Mouse (Mus musculus): ENCODE measurements at regions not wholly inside any gene's neighbourhood (a gene's known extent, or its start where the extent isn't known, plus 50 kb on each side); places are given as distances from the start of the nearest gene placed in this dataset.
"Not testable (repeated sequence)": the region's sequence is repeated elsewhere in the genome, so short reads cannot be mapped to it uniquely, and the experiment has no call there.

DNA sequence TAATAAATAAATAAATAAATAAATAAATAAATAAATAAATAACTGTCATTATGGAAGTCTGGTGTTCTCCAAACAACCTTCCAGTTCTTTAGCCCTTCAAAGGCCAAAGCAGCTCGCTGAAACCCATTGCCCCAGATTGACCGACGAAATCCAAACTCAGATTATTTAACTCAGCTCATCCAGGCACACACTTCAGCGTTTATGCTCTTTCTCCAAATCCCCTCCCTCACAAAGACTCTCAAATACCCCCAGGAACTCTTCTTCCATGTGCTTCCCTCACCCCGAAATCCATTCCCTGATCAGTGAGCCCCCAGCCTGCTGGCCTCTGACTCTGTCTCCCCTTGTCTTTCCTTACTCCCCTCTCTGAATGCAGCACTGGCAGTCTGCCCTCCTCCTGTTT lies 480.8 kb downstream of the Tns1 start:
- DNase-seq (ENCODE audit: low spot score), result no peak

DNA sequence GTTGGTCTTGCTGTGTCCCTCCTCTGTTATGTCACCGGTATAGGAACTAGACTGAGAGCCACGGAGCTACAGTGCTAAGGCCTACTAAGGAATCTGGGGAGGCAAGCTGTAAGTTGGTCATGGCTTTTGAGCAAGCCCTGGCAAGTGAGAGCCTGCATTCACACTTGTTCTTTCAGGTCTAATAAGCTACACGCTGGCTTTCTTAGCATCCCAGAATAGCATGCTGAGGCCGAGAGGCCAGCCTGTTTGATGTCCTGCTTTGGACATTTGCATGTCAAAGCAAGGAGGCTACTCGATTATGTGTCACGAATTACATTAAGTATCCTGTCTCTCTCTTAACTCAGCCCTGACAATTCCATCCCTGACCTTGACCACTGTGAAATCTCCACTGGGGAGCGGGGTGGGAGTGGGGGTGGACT lies 481.5 kb downstream of the Tns1 start:
- no peak for DNase-seq (ENCODE audit: low spot score)

GRCm38 (mm10) chr1:73641456-73641855 lies 482.8 kb downstream of the Tns1 start:
- no peak for DNase-seq (ENCODE audit: low spot score)

DNA sequence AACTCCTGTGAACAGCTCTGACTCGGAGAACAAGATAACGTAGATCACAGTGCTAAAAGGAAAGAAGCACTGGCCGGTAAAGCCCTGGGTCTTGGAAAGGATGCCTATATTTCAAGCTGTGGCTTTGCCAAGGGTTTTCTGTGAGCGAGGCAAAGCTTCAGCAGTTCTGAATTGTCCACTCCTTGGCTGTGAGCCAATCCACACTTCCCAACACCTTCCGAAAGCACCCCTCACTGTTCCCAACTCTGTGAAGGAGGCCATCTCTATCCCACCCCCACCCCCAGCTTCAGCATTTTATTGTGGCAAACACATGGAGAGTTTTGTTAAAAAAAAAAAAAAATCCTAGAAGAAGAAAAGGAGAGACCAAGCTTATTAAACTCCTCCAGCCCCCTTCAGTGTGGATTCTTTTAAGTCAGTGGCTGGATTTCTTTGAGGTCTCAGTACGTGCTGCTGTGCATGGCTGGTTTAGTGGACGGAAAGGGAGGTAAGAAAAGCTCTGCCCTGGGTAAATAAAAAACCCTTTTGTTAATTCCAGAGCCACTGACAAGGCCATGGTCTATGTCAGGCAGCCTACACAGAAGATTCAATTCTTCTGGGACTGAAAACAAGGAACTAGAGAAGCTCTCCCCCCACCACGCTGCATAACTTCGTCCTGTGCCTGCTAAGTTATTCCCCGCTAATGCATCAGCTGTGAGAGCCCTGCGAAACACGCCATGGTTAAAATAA lies 483.4 kb downstream of the Tns1 start:
- DNase-seq (ENCODE audit: low spot score), result no peak

GRCm38 (mm10) chr1:73635709-73636108 lies 488.5 kb downstream of the Tns1 start:
- DNase-seq (ENCODE audit: low spot score), result no peak

- DNase-seq (ENCODE audit: low spot score), result no peak
Measured at GRCm38 (mm10) chr1:73634871-73635270, 489.4 kb downstream of the Tns1 start.

- no peak for DNase-seq (ENCODE audit: low spot score)
Measured at GRCm38 (mm10) chr1:73633071-73633470, 491.2 kb downstream of the Tns1 start.

DNA sequence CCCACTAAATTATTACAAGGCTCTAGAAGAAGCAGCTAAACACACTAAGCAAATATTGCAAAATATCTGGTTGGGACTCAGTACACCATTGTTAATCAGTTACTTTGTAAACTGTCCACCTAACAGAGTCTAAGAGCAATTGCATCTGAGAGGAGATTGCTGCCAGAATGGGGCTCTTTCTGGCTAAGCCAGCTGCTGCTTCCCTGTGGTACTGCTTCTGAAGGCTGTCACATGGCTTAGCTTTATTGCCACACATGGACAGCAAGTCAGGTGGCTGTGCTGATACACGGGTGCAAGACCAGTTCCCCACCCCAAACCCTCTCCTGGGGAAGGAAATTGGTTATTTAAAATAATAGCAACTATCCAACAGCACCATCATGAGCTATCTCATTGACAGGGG lies 493.9 kb downstream of the Tns1 start:
- DNase-seq (ENCODE audit: low spot score), result no peak

GRCm38 (mm10) chr1:73625365-73625764 lies 498.9 kb downstream of the Tns1 start:
- no peak for DNase-seq (ENCODE audit: low spot score)

DNA sequence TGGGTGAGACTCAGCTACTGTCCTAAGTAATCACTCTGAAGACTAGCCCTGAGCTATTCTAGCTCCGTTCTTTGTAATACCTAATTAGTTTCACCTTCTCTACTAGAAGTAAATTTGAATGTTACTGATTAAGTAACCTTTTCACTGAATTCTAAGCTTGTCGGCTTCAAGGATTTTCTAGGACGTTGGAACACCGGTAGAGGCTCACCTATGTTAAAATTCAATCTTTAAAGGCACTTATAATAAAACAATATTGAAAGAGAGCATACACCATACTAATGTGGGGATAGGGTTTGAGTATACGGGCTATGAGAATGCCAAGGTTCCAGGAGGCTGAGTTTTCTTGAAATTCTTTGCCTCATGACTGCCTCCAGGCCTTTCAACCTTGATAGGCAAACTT lies 503.1 kb downstream of the Tns1 start:
- DNase-seq (ENCODE audit: low spot score), result not testable (repeated sequence)

DNA sequence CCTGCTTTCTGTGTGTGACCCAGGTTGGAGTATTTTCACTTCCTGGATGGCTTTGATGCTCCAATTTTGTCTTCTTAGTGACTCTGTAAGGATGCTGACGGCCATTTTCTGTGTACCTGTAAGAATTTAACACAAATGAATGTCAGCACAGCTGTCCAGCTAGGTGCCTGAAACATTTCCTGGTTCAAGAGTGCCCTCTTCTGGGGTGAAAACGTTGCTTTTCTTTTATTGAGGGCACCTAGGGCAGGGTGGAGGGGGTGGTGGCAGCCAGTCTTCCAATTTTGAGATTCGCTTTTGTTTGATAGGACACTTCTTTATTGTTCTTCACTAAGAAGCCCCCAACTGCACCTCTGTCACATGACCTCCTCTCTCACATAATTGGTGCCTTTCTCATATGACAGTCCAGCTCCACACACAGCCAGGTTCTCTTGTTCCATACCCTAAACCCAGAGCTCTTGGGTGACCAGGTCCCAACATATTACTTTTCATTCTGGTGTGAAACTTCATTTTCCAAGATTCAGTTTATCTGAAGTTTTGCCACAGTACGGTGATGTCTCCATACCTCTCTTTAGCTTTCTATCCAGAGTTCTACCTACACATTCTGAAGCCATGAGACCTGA lies 505.6 kb downstream of the Tns1 start:
- peak; percentile 57 for DNase-seq (ENCODE audit: low spot score)

- no peak for DNase-seq (ENCODE audit: low spot score)
Measured at GRCm38 (mm10) chr1:73593653-73594385, 530.4 kb downstream of the Tns1 start.

DNA sequence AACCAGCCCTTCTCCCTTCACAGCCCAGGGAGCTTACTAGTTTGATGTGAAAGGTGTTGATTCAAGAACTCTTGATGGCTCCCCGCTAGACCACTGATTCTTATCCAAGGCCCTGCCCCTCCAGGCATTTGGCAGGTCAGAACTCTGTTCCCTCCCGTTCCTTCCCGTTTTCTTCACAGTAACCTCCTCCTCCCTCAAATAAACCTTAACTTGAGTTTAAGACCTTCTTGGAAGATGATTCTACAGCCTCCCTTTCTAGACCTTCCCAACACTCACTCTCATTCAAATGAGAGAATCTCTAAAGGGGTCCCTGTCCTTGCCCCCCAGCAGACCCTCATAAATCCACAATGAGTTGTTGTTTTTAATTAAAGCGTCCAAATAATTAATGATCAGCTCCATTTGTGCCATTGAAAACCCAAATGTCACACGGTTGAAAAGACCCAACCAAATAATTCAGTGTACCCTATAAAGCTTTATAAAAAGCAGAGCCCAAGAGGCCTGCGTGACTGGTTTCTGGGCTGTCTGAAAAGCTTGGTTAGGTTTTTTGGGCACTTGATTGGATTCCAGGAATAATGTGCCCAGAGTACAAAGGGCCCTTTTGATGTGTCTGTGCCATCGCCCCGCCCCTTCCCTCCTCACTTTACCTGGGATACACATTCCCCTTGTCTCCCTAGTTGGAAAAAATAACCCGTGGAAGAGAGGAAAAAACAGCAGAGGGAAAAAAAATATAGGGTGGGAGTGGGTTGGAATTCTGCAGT lies 532.7 kb downstream of the Tns1 start:
- no peak for DNase-seq (ENCODE audit: low spot score)

DNA sequence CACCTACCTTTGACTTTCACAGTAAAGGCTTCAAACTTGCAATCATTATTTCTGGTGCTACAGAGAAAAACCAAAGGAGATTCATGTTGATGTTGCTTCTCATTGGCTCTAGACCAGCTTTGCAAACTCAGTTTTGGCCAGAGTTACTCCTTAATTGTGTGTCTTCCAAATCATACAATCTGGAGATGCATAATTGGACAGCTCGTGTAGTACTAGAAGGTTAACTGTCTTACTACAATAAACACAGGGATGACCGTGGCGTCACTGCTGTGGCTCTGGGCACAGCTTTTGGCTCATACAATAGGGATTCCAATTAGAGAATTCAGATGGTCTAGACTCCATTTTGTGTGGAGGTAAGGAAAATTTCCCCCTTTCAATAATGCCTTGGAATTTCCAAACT lies 544.6 kb downstream of the Tns1 start:
- DNase-seq (ENCODE audit: low spot score), result no peak

- no peak for DNase-seq (ENCODE audit: low spot score)
Measured at GRCm38 (mm10) chr1:73577019-73577418, 547.2 kb downstream of the Tns1 start.

GRCm38 (mm10) chr1:73575694-73576093 lies 548.6 kb downstream of the Tns1 start:
- DNase-seq (ENCODE audit: low spot score), result no peak

GRCm38 (mm10) chr1:73570944-73571343 lies 553.3 kb downstream of the Tns1 start:
- no peak for DNase-seq (ENCODE audit: low spot score)

- DNase-seq (ENCODE audit: low spot score), result no peak
Measured at GRCm38 (mm10) chr1:73566770-73567169, 551.1 kb upstream of the Tnp1 start.

DNA sequence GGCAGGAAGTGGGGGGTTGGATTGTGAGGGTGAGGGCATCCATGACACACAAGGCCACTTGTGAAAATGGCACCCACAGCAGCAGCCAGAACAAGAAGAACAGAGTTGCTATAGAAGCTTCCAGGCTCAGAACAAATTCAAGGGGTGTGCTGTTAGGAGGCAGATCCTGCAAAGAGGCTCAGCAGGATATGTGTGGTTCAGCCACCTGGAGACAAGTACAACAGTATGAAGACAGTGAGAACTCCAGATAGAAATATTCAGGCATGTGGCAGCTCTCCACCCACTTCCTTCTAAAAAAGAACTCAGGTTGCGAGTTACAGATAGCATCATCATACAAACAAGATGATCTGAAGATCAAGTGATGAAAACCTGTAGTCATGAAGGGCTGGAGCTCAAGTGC lies 544.9 kb upstream of the Tnp1 start:
- DNase-seq (ENCODE audit: low spot score), result no peak

DNA sequence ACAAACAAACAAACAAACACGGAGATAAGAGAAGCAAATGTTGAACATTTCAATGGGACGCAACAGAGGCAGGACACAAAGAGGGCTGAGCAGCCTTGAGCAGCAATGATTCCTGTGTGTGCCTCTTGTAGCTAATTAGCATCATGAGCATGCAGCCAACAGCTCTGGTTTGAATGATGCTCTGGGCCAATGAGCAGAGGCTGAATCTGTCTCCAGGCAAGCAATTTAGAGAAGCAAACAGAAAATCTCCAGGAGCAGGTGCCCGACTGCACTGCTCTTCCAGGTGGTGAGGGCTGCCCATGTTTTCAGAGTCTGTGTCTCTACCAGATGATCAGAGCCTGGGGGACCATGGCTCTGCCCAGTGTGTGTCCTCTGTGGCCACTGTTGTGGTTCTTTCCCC lies 532.2 kb upstream of the Tnp1 start:
- DNase-seq (ENCODE audit: low spot score), result peak; percentile 11

GRCm38 (mm10) chr1:73545401-73545800 lies 529.7 kb upstream of the Tnp1 start:
- no peak for DNase-seq (ENCODE audit: low spot score)

DNA sequence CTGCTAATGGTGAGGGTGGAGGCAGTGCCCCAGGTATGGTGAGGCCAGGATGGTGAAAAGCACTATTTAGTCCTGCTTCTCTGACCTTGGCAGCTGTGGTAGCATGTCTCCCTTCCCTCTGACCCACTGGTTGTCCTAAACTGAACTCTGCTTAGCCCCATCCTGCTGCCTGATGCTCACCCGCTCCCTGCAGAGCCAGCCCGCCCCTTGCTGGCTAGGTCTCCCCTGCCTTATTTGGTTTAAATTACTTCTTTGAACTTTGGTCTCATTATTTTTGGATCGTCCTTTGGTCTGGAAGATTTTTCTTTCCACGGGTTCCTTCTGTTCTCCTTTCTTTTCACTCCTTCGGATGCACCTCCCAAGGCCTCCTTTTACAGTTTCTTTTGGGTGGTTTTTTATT lies 525.7 kb upstream of the Tnp1 start:
- no peak for DNase-seq (ENCODE audit: low spot score)

Measured in MN1 (cell line).